Mouse (Mus musculus) small intestine, adult 2 months (tissue): ENCODE results near the gene Gm28047.
"Not testable (repeated sequence)": the region's sequence is repeated elsewhere in the genome, so short reads cannot be mapped to it uniquely, and the experiment has no call there.

Experiments used
- CTCF ChIP-seq: fragments of 200-500 bp; IDR thresholded peaks from 2 replicates; pipeline ENCODE4 v1.5.1; 2012; ENCODE audit warnings: low read depth, mild to moderate bottlenecking, control low read depth, inconsistent platforms, low read length, moderate library complexity, mixed read lengths; ENCODE audit not compliant: insufficient replicate concordance, insufficient read length; ENCODE audit errors: extremely low read depth
- POLR2A ChIP-seq: fragments of 200-500 bp; IDR thresholded peaks from 2 replicates; pipeline ENCODE4 v1.6.1; 2012; ENCODE audit warnings: low read depth, mild to moderate bottlenecking, control low read depth, inconsistent platforms, low read length, moderate library complexity

- not testable (repeated sequence) for TF ChIP-seq CTCF, POLR2A
Measured at GRCm38 (mm10) chr15:102608586-102608985, 16.3 kb downstream of the Gm28047 start.
